Mouse (Mus musculus): ENCODE data around the gene Drp2. TPM values are rescaled to one million over a fixed set of nuclear protein-coding genes. Genes with fewer than 3 reads are reported as not detected.

The Drp2 gene
- total RNA-seq, 2 experiments from 2014 or later, result 53.0 to 66.3 TPM

Other genes with a start within 250 kb of the Drp2 start
- 1 to 10 TPM; 1.2 to 1.6 TPM for gene Xkrx, start 242.5 kb upstream of the Drp2 start, total RNA-seq (2021)
- not detected for gene Arl13a, start 217.1 kb upstream of the Drp2 start, total RNA-seq (2021)
- not detected for gene Nox1, start 182.6 kb upstream of the Drp2 start, total RNA-seq (2021)
- 1 to 10 TPM; 8.1 to 8.7 TPM for gene Trmt2b, start 127.6 kb upstream of the Drp2 start, total RNA-seq (2021)
- 10 to 100 TPM; 54.4 to 65.1 TPM for gene Tmem35a, start 109.3 kb upstream of the Drp2 start, total RNA-seq (2021)
- gene Cenpi, start 96.5 kb upstream of the Drp2 start, total RNA-seq (2021), result under 1 TPM; 0.11 to 0.25 TPM
- gene Taf7l, start 71.9 kb downstream of the Drp2 start, total RNA-seq (2021), result under 1 TPM in 1 of 2 experiments, not detected in 1; 0.45 TPM
- gene Timm8a1, start 137.3 kb downstream of the Drp2 start, total RNA-seq (2021), result 10 to 100 TPM; 16.6 to 18.4 TPM
- 1 to 10 TPM; 1.1 TPM for gene Btk, start 179.0 kb downstream of the Drp2 start, total RNA-seq (2021)
- gene Rpl36a, start 181.1 kb downstream of the Drp2 start, total RNA-seq (2021), result 100 to 1,000 TPM; 102 to 120 TPM
- 10 to 100 TPM; 11.0 TPM for gene Gla, start 196.6 kb downstream of the Drp2 start, total RNA-seq (2021)
- gene Hnrnph2, start 196.6 kb downstream of the Drp2 start, total RNA-seq (2021), result 100 to 1,000 TPM; 154 to 156 TPM